Mouse (Mus musculus): ENCODE data around the gene Gnat2. TPM values are rescaled to one million over a fixed set of nuclear protein-coding genes. Genes with fewer than 3 reads are reported as not detected.

Gnat2 gene
- polyA plus RNA-seq, 1 experiment from 2014 or later = 3.1 TPM

DNA sequence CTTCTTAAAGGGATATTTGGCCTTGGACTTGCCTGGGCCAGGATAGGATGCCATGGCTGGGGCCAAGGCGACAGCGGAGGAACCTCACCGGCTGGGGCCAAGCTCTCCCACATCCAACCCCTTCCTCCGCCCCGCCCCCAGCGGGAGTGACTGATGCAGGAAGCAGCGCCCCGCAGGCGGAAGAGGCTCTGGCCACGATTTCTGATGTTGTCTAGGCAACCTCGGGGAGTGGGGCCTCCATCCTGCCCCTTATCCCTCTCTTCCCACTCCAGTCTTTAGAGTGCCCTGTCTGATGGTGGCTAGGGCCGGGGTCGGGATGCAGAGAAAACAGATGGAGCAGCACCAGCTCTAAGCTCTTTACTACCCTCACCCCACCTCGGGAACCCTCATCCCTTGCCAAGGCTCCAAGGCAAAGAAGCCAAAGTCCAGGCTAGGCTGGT, 7.3 kb upstream of the Gnat2 start:
- ATAC-seq (ENCODE audit: low read depth) (peak; percentile 84), DNase-seq (peak; percentile 91)
- Histone ChIP-seq H3K27ac (peak overlapping the region; percentile 90), H3K4me3 (replicated peaks) (peak overlapping the region; percentile 89), H3K27me3 (no peaks in the 10 kb centered on the region), H3K36me3 (peaks cover 25% of the 10 kb centered on the region), H3K4me2 (peak overlapping the region; percentile 99), H3K9me3 (replicated peaks) (no peaks in the 10 kb centered on the region), H3K9ac (peak overlapping the region; percentile 96), H3K4me1 (replicated peaks) (peaks cover 88% of the 10 kb centered on the region)
- WGBS (ENCODE audit: insufficient replicate concordance) = 0% methylated on average over 14 of the region's 14 CpGs

DNA sequence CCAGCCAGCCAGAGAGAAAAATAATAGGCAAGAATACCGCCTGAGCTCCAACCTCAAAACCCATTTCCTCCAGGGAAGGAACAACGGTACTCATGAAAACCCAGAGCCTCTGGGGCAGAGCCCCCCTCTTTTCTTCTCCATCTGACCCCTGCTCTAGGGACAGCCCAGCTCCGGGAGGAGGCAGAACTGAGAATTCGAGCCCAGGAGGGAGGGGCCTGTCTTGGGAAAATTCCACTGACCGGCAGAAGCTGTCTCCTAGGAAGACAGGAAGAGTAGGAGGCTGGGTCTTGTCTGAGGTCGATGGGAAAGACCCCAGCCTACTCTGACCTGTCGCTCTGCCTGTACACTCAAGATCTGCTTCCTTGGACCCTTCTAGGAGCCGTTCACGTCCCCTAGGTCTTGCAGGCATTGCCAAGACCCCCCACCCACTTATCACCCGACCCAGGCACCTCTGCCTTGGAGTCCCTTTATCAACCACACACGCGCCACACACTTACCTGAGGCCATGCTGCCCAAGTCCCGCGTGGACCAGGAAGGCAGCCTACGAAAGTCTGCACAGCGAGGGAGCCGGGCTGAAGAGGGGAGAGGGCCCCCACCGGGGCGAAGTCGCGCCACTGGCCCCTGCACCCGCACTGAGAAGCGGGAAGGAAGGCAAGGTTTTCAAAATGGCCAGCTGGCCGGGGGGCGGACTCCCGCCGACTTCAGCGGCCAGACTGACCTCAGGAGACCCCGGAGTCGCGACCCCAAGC, 6.7 kb upstream of the Gnat2 start:
- peak; percentile 56 for DNase-seq
- WGBS (ENCODE audit: insufficient replicate concordance) = under 1% methylated on average over 31 of the region's 31 CpGs

DNA sequence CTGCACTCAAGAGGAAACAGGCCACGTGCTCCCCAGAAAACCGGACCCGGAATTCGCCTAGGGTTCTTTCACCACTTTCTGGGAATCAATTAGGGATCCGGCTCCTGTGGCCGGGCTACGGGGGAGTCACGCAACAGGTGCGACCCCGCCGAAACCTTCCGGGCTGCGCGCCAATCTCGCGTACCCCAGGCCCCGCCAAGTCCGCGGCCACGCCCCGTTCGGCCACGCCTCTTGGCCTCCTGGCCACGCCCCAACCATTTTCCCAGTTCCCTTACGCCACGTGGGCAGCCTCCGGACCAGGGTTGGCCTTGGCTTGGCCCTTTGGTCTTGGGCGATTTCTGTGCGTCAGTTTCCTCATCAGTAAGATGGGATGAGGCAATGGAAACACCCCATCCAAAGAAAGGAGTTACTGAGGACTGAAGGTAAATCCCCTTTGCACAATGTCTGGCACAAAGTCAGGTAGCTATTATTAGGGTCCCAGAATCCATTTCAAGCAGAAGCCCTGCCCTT, 6.1 kb upstream of the Gnat2 start, which contains the start of gene Ampd2:
Ampd2 (minus strand) TSS at position 182 of the 510 bp plus-strand sequence.
- under 1% methylated on average over 29 of the region's 29 CpGs for WGBS (ENCODE audit: insufficient replicate concordance)
- Histone ChIP-seq H3K9ac (peak within 1 kb of the TSS; percentile 96), H3K36me3 (peaks cover 16% of the 10 kb centered on the region), H3K27ac (peak within 1 kb of the TSS; percentile 90), H3K4me2 (peak within 1 kb of the TSS; percentile 99), H3K9me3 (replicated peaks) (no peaks in the 10 kb centered on the region), H3K4me1 (replicated peaks) (peaks cover 84% of the 10 kb centered on the region), H3K27me3 (no peaks in the 10 kb centered on the region), H3K4me3 (replicated peaks) (peak within 1 kb of the TSS; percentile 89)
- ATAC-seq (ENCODE audit: low read depth) (peak; percentile 51), DNase-seq (peak; percentile 85)

More for the DNA sequence above, 6.7 kb upstream of the Gnat2 start:
- Histone ChIP-seq H3K27ac (peak overlapping the region; percentile 90), H3K9ac (peak overlapping the region; percentile 96), H3K27me3 (no peaks in the 10 kb centered on the region), H3K4me2 (peak overlapping the region; percentile 99), H3K4me3 (replicated peaks) (peak overlapping the region; percentile 89), H3K9me3 (replicated peaks) (no peaks in the 10 kb centered on the region), H3K36me3 (peaks cover 20% of the 10 kb centered on the region), H3K4me1 (replicated peaks) (peaks cover 90% of the 10 kb centered on the region)
- ATAC-seq (ENCODE audit: low read depth) = peak; percentile 47

DNA sequence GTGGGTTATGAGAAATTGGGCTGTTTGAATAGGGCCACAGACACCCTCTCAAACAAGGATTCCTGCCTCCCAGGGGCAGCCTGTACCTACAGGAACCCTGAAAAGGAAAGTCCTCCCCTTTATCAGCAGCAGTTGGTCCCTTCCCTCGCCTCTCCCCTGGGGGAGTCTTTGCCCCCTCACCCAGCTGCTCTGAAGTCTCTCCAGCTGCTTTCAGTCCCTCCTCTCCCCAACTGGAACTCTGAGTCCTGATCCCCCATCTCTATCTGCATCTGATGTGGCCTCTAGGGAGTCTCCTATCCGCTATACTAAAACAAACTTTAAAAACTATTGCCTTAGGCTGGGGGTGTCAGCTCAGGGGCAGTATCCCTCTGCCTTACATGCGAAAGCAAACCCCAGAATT, 5.3 kb upstream of the Gnat2 start:
- no peak for ATAC-seq (ENCODE audit: low read depth)
- peaks cover 79% of the 10 kb centered on the region for H3K4me1 ChIP-seq (replicated peaks)
- peak overlapping the region; percentile 99 for H3K4me2 ChIP-seq
- no peaks in the 10 kb centered on the region for H3K9me3 ChIP-seq (replicated peaks)
- 46% methylated on average over 3 of the region's 3 CpGs for WGBS (ENCODE audit: insufficient replicate concordance)
- peak overlapping the region; percentile 90 for H3K27ac ChIP-seq
- peaks cover 9% of the 10 kb centered on the region; the same call in 1 of the 2 replicates for H3K36me3 ChIP-seq
- H3K27me3 ChIP-seq = no peaks in the 10 kb centered on the region
- peak overlapping the region; percentile 89 for H3K4me3 ChIP-seq (replicated peaks)
- peak overlapping the region; percentile 96 for H3K9ac ChIP-seq
- no peak for DNase-seq

DNA sequence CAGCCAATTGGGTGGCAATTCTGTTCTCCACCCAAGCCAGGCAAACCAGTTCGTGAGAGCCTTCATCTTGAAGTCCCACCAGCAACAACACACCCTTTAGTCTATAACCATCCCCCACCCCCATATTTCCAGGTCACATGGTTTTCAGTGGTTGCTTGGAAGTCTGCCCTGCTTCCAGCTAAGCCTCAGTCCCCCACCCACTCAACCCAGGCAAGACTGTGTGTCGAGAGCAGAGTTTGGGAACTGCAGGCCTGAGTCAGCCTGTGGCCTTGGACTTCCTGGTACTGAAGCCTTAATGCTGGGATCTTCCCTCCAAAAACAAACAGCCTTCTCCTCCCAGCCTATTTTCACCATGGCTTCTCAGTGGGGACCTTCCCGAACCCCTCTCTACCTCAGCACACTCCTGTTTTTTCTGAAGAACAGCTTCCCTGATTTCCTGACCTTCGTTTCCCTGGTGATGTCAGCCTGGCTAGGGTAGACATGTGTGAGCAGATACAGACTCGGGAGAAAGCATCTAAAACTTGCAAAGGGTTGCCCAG, 3.7 kb upstream of the Gnat2 start:
- H3K27ac ChIP-seq = no peak overlapping the region
- H3K4me2 ChIP-seq = no peak overlapping the region
- no peak overlapping the region for H3K4me3 ChIP-seq (replicated peaks)
- peaks cover 79% of the 10 kb centered on the region for H3K4me1 ChIP-seq (replicated peaks)
- 57% methylated on average over 5 of the region's 5 CpGs for WGBS (ENCODE audit: insufficient replicate concordance)
- ATAC-seq (ENCODE audit: low read depth) (no peak), DNase-seq (no peak)
- 0 out of 2 replicates have a peak, but pooled peaks cover 2% of the 10 kb centered on the region for H3K36me3 ChIP-seq
- H3K9me3 ChIP-seq (replicated peaks) = no peaks in the 10 kb centered on the region
- no peaks in the 10 kb centered on the region for H3K27me3 ChIP-seq
- H3K9ac ChIP-seq = no peak overlapping the region

DNA sequence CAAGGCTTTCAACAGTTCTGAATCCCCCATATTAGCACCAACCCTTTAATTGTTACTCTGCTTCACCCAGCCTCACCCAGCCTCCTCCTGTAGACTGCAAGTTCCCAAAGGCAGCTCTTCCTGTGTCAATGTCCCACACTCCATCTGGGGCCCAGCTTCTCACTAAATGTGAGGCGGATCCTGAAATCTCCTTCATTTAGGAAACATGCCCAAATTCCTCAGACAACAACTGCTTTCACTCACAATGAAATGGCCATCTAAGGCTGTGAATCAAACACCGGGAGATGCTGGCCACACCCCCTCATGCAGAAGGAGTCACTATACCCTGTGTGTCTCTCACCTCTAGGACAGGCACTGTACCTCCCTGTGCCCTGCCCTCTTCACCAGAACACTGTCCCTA, 2.7 kb upstream of the Gnat2 start:
- Histone ChIP-seq H3K9ac (no peak overlapping the region), H3K4me1 (replicated peaks) (peaks cover 79% of the 10 kb centered on the region), H3K36me3 (no peaks in the 10 kb centered on the region), H3K27me3 (no peaks in the 10 kb centered on the region), H3K4me3 (replicated peaks) (no peak overlapping the region), H3K27ac (no peak overlapping the region), H3K9me3 (replicated peaks) (no peaks in the 10 kb centered on the region), H3K4me2 (no peak overlapping the region)
- no peak for ATAC-seq (ENCODE audit: low read depth)
- WGBS (ENCODE audit: insufficient replicate concordance) = 46% methylated on average over 2 of the region's 2 CpGs
- no peak for DNase-seq

DNA sequence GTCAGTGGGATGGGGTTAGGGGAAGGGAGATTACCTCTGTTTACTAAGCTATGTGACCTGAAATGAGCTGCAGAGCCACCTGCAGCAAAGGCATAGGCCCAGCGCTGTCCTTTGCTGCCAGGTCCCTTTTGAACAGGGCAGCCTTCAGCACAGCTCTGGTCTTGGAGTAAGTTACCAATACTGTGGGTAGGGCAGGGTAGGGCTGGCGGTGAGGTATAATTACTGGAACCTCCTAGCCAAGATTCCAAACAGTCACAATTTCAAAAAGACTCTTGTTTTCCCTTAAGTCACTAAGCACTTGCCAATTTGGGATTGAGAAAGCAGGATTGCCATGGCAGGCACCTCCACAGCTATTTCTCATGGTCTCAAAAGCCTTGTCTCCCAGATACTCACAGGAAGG, 2.0 kb upstream of the Gnat2 start:
- WGBS (ENCODE audit: insufficient replicate concordance) = 75% methylated on average over 2 of the region's 2 CpGs
- Histone ChIP-seq H3K27ac (no peak overlapping the region; the same call in 1 of the 2 replicates), H3K4me1 (replicated peaks) (peaks cover 81% of the 10 kb centered on the region), H3K36me3 (no peaks in the 10 kb centered on the region), H3K4me3 (replicated peaks) (no peak overlapping the region), H3K9ac (no peak overlapping the region), H3K4me2 (no peak overlapping the region), H3K9me3 (replicated peaks) (no peaks in the 10 kb centered on the region), H3K27me3 (no peaks in the 10 kb centered on the region)
- DNase-seq = no peak
- ATAC-seq (ENCODE audit: low read depth) = no peak

DNA sequence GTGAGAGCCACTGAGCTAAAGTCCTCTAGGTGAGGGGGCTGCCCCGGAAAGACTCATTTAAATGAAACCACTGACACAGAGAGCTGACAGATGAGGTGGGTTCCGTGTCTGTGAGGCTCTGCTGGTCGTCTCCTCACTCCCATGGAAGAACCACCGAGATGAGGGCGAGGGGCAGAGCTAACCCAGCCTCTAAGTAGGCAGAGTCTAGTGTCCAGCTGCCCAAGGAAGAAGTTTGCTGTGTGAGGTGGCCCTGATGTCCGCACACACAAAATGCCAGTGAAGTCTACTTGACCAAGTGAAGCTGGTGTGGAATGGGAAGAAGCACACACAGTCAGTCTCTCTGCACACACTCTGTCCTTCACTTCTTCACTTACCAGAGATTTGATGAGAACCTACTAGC, 559 bp upstream of the Gnat2 start:
- no peak overlapping the region for H3K27ac ChIP-seq
- H3K4me1 ChIP-seq (replicated peaks) = peaks cover 79% of the 10 kb centered on the region
- H3K4me3 ChIP-seq (replicated peaks) = no peak overlapping the region
- no peak overlapping the region for H3K9ac ChIP-seq
- DNase-seq (no peak), ATAC-seq (ENCODE audit: low read depth) (no peak)
- WGBS (ENCODE audit: insufficient replicate concordance) = 53% methylated on average over 6 of the region's 6 CpGs
- H3K36me3 ChIP-seq = no peaks in the 10 kb centered on the region
- no peak overlapping the region for H3K4me2 ChIP-seq
- no peaks in the 10 kb centered on the region for H3K27me3 ChIP-seq
- H3K9me3 ChIP-seq (replicated peaks) = no peaks in the 10 kb centered on the region

DNA sequence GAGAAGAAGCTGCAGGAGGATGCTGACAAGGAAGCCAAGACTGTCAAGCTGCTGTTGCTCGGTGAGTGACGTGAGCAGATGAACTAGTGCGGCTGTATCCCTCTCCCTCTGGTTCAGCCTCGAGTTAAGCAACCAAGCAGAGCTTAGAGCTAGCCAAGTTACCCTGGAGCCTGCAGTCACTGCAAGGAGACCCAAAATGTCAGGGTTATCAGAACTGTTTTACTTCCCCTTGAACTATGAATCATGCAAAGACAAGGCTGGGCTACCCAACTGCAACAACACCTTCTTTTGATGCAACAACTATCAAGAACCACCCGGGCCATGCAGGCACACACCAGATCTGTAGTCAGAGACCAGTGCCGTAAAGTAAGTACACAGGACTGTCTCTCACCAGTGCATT, 717 bp downstream of the Gnat2 start:
- no peak for ATAC-seq (ENCODE audit: low read depth)
- DNase-seq = no peak
- peak overlapping the region; percentile 98; the same call in 1 of the 2 replicates for H3K27ac ChIP-seq

DNA sequence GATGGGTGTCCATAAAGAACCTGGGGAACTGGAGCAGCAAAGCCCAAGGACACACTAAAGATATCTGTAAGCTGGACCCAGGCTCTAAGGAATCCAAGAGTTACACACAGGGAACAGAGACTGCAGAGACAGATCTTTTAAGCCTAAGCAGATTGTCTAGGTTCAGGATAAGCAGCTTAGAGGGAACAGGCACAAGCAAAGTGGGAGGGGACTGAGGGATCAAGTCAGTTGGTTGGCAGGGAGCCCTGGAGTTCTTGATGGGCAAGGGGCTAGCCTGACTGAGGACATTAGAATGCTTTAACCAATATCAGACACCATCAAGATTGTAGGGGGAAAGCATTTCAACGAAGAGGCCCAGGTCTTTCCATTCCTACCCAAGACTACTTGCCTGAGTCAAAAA, 1.6 kb downstream of the Gnat2 start:
- H3K4me1 ChIP-seq (replicated peaks) = peaks cover 82% of the 10 kb centered on the region
- H3K9ac ChIP-seq = peak overlapping the region; percentile 33
- WGBS (ENCODE audit: insufficient replicate concordance) = 74% methylated on average over 1 of the region's 1 CpGs
- H3K4me3 ChIP-seq (replicated peaks) = no peak overlapping the region
- DNase-seq = no peak
- no peaks in the 10 kb centered on the region for H3K9me3 ChIP-seq (replicated peaks)
- H3K27me3 ChIP-seq = no peaks in the 10 kb centered on the region
- no peaks in the 10 kb centered on the region for H3K36me3 ChIP-seq
- no peak for ATAC-seq (ENCODE audit: low read depth)
- no peak overlapping the region for H3K4me2 ChIP-seq
- H3K27ac ChIP-seq = peak overlapping the region; percentile 98; the same call in 1 of the 2 replicates

More for the DNA sequence above, 717 bp downstream of the Gnat2 start:
- no peak overlapping the region for H3K4me2 ChIP-seq
- H3K27me3 ChIP-seq = no peaks in the 10 kb centered on the region
- no peaks in the 10 kb centered on the region for H3K36me3 ChIP-seq
- WGBS (ENCODE audit: insufficient replicate concordance) = 50% methylated on average over 6 of the region's 6 CpGs
- H3K4me3 ChIP-seq (replicated peaks) = no peak overlapping the region
- 0 out of 2 replicates have a peak overlapping the region, but pooled peaks have one; percentile 10 for H3K9ac ChIP-seq
- peaks cover 82% of the 10 kb centered on the region for H3K4me1 ChIP-seq (replicated peaks)
- H3K9me3 ChIP-seq (replicated peaks) = no peaks in the 10 kb centered on the region

DNA sequence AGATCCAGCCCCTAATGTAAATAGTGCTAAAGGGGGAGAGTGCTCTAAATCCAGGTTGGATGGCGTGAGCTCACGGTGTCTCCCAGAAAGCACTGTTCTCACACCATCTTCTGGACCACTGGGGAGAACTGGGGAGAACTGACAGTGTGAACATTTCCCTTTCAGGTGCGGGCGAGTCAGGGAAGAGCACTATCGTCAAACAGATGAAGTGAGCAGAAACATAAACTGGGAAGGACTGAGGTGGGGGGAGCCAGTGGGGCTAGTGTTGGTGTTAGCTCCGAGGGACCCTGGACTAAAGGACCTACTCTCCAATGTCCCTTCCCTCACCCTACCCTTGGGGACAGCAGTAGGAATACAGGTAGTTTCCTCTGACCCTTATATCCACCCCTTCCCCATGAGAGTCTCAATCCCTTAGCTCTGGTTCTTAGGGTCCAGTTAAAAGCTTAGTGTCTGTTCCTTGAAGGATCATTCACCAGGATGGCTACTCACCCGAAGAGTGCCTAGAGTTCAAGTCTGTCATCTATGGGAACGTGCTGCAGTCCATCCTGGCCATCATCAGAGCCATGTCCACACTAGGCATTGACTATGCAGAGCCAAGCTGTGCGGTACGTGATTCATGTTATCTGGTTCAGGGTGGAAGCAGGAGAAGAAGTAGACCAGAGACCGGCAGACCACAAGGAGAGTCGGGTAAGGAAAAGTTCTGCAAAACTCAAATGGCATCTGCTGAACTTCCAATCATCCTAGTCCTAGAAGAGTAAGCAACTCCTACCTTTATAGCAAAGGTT, 2.6 kb downstream of the Gnat2 start:
- peaks cover 84% of the 10 kb centered on the region for H3K4me1 ChIP-seq (replicated peaks)
- 64% methylated on average over 12 of the region's 12 CpGs for WGBS (ENCODE audit: insufficient replicate concordance)

More for the DNA sequence above, 2.6 kb downstream of the Gnat2 start:
- peak overlapping the region; percentile 98 for H3K27ac ChIP-seq
- no peaks in the 10 kb centered on the region for H3K36me3 ChIP-seq
- no peak for DNase-seq
- peak overlapping the region; percentile 58 for H3K4me2 ChIP-seq
- H3K9me3 ChIP-seq (replicated peaks) = no peaks in the 10 kb centered on the region
- H3K9ac ChIP-seq = peak overlapping the region; percentile 73
- no peak for ATAC-seq (ENCODE audit: low read depth)
- H3K4me3 ChIP-seq (replicated peaks) = no peak overlapping the region
- no peaks in the 10 kb centered on the region for H3K27me3 ChIP-seq
